Mouse (Mus musculus): ENCODE data around the gene Cngb1.

GRCm38 (mm10) chr8:95305526-95305925, 859 bp downstream of the Cngb1 start:
- TF ChIP-seq POLR2A (IDR thresholded peaks at IDR 0.05; ENCODE audit: insufficient read depth, low read length) = no peak
- no peak for TF ChIP-seq CTCF (IDR thresholded peaks at IDR 0.05; ENCODE audit: low read depth, low read length)
- TF ChIP-seq EP300 (IDR thresholded peaks at IDR 0.05; ENCODE audit: insufficient read depth, low read depth, low read length) = no peak

All from ES-Bruce4 (cell line).